Mouse (Mus musculus): ENCODE measurements around the gene Sdf4. TPM values are rescaled to one million over a fixed set of nuclear protein-coding genes. Genes with fewer than 3 reads are reported as not detected.

Sdf4 gene
- total RNA-seq, 2 experiments from 2014 or later: 180 to 193 TPM

- no peak for DNase-seq (ENCODE audit: extremely low spot score in 1 of 2, low spot score in 1 of 2)
Observed at GRCm38 (mm10) chr4:155993606-155994005, 934 bp downstream of the Sdf4 start.

DNA sequence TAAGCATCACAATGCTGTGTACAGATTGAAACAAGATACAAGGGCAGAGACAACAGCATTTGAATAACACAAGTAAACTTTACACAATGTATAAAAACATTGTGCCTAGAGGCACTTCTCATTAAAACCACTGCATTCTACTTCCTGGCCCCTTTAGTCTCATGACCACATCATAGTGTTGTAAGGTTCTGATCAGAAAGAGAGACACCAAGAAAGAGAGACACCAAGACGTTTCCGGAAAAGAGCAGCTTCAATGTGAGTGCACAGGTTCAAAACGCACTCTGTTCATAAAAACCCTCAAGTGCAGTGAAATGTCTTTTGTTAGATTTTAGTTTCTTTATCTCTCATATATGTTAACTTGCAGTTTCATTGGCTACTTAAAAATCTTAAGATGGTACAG lies 11.4 kb downstream of the Sdf4 start:
- no peak for DNase-seq (ENCODE audit: extremely low spot score in 1 of 2, low spot score in 1 of 2)

DNA sequence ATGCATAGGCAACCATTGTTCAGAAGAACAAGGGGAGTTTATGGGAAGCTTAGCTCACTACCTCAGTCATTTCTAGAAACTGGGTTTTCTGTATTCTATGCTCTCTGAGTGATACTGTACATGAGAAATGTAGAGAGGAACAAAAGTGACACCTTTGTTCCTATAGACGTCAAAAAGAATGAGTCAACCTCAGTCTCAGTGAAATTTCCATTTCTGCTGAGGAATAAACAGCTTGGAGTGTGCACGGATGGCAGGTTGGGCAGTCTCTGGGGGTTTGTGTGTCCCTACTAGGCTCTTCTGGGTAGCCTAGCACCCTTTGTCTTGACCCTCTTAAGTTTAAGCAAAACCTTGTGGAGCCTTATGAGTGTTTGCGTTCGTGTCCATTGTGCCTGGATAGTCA lies 15.7 kb downstream of the Sdf4 start:
- no peak for DNase-seq (ENCODE audit: extremely low spot score in 1 of 2, low spot score in 1 of 2)

DNA sequence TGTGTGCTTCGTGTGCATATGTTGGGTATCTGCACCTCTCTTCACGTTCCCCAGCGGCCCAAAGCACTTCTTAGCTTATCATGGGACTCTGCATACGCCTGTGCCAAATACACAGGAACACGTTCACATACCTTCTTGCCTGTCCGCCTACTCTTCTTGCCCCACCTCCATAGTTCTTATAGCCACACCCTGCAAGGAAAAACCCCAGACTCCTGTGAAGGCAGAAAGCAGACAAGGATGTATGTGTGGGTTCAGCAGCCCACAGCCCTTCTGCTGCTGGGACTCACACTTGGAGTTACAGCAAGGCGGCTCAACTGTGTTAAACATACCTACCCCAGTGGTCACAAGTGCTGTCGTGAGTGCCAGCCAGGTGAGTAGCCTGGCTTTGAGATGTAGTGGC lies 21.0 kb downstream of the Sdf4 start, which contains the start of gene Tnfrsf4:
Gene Tnfrsf4 (plus strand): TSS at position 207 of the 400 bp plus-strand sequence.
- no peak for DNase-seq (ENCODE audit: extremely low spot score in 1 of 2, low spot score in 1 of 2)

- DNase-seq (ENCODE audit: extremely low spot score in 1 of 2, low spot score in 1 of 2): no peak
Observed at GRCm38 (mm10) chr4:156014436-156014835, 21.8 kb downstream of the Sdf4 start.

GRCm38 (mm10) chr4:156019771-156020170 lies 27.1 kb downstream of the Sdf4 start:
- no peak for DNase-seq (ENCODE audit: extremely low spot score in 1 of 2, low spot score in 1 of 2)

- no peak for DNase-seq (ENCODE audit: extremely low spot score in 1 of 2, low spot score in 1 of 2)
Observed at GRCm38 (mm10) chr4:156021381-156021780, 28.7 kb downstream of the Sdf4 start.

DNA sequence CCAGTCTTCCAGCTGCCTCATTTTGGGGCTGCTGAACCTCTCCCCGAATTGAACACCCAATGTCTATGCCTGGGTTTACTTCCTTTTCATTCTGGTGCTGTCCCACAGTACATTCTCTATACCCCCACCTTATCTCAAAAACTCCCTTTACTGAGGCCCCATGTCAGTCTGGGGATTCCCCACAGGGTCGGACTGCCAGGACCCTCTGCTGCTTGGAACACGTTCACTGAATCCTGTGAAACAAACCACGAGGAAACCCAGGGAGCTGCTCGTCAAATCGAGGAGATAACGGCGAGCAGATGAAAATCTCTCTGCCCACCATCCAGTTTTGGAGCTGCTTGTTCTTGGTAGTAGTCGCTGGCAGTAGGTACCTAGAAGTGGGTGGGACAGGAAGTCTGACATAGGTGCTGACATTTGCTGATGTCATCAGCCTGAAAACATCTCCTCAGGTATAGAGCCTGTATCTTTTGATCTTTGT lies 29.3 kb downstream of the Sdf4 start:
- DNase-seq (ENCODE audit: extremely low spot score in 1 of 2, low spot score in 1 of 2): no peak

- DNase-seq (ENCODE audit: extremely low spot score in 1 of 2, low spot score in 1 of 2): no peak
Observed at GRCm38 (mm10) chr4:156023520-156023919, 30.8 kb downstream of the Sdf4 start.

GRCm38 (mm10) chr4:156024184-156024583 lies 31.5 kb downstream of the Sdf4 start:
- no peak for DNase-seq (ENCODE audit: extremely low spot score in 1 of 2, low spot score in 1 of 2)

GRCm38 (mm10) chr4:156026013-156026412 lies 33.3 kb downstream of the Sdf4 start, which contains the start of gene Tnfrsf18:
Tnfrsf18 (plus strand) TSS chr4:156026164.
- peak; percentile 24 to 52 for DNase-seq (ENCODE audit: extremely low spot score in 1 of 2, low spot score in 1 of 2)

DNA sequence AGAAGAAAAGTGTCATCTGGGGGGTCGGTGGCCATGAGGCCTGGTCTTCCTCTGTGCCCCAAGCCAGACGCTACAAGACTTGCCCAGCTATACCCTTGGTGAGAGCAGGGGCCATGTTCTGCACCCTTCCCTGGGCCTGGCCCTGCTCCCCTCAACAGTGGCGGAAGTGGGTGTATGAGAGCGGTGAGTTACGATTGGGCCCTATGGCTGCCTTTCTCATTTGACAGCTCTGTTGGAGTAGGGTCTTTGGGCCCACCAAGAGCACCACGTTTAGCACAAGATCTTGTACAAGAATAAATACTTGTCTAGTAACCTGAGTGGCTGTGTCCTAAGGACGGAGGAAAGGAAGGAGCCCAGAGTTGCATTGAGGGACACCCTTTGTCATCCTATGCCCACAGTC lies 35.9 kb downstream of the Sdf4 start:
- no peak for DNase-seq (ENCODE audit: extremely low spot score in 1 of 2, low spot score in 1 of 2)

DNA sequence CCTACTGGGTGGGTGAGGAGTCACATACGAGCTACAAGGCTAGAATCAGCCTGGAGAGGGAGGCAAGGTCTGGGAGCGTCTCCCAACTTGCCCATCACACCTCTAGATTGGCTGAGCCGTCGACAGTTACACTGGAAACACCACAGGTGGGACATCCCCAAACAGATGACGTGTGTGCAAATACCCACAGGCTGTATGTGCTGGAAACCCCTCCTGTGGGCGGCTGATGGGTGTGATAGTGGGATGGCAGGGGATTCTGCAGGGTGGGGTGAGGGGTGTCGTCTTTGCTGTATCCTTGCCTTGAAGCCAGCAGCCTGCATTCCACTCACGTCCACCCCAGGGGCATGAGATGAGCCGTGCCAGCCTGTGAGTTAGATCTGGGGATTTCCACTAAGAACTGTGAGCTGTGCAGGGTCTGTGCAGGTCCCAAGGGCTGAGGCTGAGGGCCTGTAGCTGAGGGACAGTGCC lies 38.0 kb downstream of the Sdf4 start:
- no peak for DNase-seq (ENCODE audit: extremely low spot score in 1 of 2, low spot score in 1 of 2)

DNA sequence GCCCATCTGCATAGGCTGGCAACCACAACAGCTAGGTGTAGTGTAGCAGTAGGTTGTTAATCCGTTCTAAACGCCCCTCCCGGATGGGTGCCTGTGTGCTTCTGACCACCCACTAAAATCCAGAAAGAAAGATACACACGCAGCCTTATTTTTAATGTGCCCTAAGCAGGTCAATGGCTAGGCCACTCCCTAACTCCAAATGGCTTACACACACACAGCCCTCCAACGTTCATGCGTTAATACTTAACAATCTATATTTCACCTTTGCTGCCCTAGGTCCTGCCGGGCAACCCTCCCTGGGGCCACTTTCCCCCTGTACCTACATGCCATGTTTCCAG lies 38.6 kb downstream of the Sdf4 start:
- DNase-seq (ENCODE audit: extremely low spot score in 1 of 2, low spot score in 1 of 2): no peak

DNA sequence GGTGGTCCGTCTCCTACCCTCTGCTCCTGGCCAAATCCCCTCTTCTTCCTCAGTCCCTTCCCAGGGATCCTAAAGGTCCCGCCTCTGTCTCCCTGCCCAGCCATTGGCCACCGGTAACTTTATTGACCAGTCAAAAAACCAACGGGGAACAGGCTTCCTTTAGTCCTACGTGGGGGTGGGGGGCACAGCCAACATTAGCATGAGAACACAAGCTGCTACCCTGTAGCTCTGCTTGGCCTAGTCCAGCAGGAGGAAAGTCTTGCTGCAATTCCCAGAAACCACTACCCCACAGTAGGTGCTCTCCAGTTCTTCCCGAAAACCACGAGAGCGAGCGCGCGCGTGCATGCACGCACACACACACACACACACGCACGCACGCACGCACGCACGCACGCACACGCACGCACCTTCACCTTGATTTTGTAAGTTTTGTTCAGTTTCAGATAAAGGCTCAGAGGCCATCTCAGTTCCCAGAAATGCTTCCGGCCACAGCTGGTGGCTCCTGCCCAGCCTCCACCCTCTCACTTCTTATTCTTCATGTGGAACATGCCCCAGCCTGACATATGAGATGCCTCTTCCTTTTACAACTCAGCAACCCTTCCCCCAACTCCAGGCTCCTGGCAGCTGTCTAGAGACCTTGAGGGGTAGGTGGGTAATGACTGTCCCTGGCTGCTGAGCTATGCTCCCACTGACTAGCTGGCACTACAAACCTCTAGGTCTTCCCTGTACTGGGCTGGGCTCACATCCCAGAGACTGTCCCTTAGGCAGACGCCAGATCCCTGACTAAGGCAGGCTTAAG lies 39.1 kb downstream of the Sdf4 start:
- peak; percentile 51 to 60 for DNase-seq (ENCODE audit: extremely low spot score in 1 of 2, low spot score in 1 of 2)

- no peak for DNase-seq (ENCODE audit: extremely low spot score in 1 of 2, low spot score in 1 of 2)
Observed at GRCm38 (mm10) chr4:156032856-156033255, 40.2 kb downstream of the Sdf4 start.

GRCm38 (mm10) chr4:156033476-156034119 lies 40.9 kb downstream of the Sdf4 start:
- no peak for DNase-seq (ENCODE audit: extremely low spot score in 1 of 2, low spot score in 1 of 2)

DNA sequence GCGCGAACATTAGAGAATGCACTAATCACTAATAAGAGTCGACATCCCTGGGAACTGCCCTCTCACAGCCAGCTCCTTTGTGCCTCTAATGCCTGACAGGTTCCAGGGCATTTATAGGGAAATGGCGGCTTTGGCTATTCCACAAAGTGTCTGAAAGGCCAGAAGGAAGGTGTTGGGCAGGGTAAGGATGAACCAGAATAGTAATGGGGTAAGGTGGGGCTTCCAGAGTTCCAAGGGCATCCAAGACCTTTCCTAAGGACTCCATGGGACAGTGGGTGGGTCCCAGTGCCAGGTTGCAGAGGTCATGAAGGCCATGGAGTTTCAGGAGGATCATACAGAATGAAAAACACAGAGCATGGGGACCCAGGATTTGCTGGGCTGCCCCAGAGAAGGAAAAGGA lies 41.6 kb downstream of the Sdf4 start:
- DNase-seq (ENCODE audit: extremely low spot score in 1 of 2, low spot score in 1 of 2): no peak

- no peak for DNase-seq (ENCODE audit: extremely low spot score in 1 of 2, low spot score in 1 of 2)
Observed at GRCm38 (mm10) chr4:156034901-156035300, 42.2 kb downstream of the Sdf4 start.

GRCm38 (mm10) chr4:156044754-156045153 lies 52.1 kb downstream of the Sdf4 start:
- no peak for DNase-seq (ENCODE audit: extremely low spot score in 1 of 2, low spot score in 1 of 2)

DNA sequence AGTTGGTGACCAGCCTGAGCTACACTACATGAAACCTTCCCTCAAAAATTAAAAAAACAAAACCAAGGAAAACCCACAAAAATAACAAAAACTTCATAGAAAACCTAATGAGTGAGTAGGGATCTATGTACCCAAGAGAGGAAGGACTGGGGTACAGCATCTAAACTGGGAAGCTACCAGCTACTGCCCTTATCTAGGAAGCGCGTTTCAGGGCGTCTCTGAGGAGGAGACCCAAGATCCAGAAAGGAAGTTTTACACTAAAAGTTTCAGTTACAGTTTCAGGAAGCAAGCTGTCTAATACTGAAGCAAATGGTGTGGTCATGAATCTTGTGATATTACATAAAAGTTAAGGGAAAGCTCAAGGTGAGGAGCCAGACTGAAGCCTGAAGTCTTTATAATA lies 57.1 kb downstream of the Sdf4 start:
- no peak for DNase-seq (ENCODE audit: extremely low spot score in 1 of 2, low spot score in 1 of 2)

Measured in layer of hippocampus, postnatal 25 days (tissue).